Mouse (Mus musculus) A20 (cell line): Measurements from ENCODE around the gene Zfp809.
"Not testable (repeated sequence)": the region's sequence is repeated elsewhere in the genome, so short reads cannot be mapped to it uniquely, and the experiment has no call there.

ENCODE experiments used
- DNase-seq: peaks from one replicate; pipeline ENCODE4 v3.0.0-alpha.2; 2011; ENCODE audit warnings: low read depth, low spot score

Gene Zfp809

DNA sequence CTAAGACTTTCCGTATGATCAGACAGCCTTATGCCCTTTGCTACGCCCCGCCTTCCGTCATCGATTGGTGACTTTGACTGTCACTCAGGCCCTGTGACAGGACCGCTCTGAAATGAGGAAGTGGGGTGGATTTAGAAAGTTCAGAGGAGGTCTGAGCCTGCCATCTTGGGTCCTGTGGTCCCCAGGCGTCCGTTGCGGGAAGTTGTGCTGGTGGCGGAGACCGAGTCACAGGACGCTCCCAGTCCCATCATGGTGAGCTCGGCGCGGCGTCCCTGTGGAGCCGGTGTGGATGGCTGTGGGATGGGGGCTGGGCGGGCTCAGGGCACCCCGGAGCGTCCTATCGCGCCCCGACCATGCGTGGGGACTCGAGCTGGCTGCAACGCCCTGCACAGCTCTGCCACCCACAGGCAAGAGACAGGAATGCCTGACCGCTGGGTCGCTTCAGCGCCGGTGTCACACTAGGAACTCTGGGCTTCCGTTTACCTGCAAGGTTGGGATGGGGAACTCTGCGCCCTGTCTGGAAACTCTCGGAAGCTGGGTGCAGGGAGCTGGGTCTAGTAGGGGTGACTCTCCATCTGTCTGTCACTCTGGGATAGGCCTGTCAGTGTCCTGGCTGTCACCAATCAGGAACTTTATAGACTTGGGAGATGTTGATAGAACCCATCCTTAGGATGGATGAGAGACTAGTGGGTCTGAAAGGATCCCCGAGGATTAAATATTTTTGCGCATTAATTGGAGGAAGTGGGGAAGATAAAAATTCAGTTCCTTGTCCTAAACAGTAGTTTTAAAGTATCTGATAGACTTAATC, at the start of gene Zfp809:
TSS of gene Zfp809 (plus strand) at position 134 of the 808 bp plus-strand sequence.
- DNase-seq: peak; percentile 95

DNA sequence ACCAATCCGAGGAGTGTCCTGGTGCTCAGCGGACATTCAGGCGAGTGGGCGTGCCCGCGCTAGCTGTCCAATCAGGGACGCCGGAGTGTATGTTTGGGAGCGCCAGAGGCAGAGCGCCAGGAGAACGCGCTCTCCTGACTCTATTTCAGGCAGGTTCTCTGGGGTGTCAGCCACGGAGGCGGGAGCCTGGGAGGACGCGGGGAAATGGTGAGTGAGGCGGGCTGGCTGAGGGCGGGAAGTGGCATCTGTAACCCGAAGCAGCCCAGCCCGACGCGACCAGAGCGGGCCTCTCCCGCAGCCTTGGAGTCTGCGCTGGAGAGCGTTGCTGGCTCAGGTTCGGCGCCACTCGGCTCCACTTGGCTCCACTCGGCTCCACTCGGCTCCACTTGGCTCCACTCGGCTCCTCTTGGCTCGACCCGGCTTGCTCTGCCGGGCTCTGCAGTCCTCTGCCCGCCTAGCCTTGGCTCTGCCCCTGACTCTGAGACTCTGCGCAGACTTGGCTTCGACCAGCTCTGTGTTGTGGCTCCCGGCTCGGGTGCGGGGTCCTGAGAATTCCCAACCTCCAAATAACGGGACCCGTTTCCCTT, 37.4 kb upstream of the Zfp809 start, which contains the start of gene Zfp872:
TSS of gene Zfp872 (plus strand) at position 66 of the 587 bp plus-strand sequence.
- DNase-seq: no peak

DNA sequence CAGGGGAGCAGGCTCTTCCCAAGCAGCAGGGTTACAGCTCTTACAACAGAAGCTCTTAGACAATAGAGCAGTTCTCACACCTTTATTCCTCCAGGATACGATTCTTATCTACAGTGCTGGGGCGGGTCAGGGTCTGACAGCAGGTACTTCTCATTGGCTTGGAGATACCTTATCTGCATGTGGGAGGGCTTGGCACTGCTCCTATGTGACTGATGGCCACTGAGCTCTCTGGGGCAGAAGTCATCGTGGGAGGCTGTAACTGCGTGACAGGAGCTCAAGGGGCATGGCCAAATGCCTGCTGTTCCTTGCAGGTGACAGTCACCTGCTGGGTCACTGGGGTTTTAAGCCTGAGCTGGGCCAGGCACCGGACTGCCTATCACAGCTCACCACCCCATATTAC, 29.1 kb upstream of the Zfp809 start:
- no peak for DNase-seq

DNA sequence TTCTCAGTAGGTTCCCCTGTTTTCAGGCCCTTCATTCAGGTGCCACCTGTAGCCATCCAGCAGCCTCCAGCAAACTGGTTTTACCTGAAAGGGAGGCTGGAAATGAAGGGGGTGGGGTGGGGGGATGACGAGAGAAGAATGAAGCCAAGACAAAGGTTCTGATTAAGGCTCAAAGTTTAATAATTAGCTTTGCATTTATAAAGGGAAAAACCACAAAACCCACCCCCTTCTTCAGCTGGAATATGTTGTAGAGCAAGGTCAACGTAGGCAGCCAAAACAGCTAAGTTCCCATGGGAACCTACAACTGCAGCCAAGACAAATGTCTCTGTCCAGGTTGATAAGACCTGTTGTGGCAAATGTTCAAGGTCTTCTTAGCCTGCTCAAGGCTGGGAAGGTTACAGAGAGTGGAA, 11.7 kb upstream of the Zfp809 start:
- DNase-seq: no peak

DNA sequence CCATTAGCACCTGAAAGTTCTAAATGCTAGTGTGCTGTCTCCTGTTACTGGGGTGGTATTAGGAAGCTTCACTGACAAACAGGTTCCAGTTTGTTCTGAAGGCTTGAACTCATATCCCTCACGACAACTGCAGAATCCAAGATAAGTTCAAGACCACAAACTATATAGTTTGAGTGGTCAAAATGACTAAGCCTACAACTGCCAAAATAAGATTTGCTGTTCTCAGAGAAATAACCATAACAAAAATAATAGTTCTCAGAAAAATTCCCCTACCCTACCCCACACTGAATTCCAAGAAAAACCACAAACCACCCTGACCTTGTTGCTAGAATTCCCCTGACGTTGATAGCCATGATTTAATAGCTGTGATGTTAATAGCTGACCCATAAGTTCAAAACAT, 11.0 kb upstream of the Zfp809 start:
- no peak for DNase-seq

DNA sequence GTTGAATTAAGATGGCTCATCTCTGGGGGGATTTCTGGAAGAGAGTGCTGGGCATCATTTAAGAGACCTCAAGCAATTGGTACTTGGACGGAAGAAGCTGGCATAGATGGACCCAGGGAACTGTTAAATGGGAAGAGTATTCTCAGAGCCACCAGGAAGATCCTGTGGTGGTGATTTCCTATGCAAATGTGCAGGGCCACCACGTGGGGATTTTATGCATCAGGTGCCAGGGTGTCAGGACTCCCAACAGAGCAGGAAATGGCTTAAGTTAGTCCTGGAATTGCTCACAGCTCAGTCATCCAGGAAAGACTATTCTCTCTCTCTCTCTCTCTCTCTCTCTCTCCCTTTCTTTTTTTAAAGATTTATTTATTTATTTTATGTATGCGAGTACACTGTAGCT, 8.8 kb upstream of the Zfp809 start:
- DNase-seq: no peak

DNA sequence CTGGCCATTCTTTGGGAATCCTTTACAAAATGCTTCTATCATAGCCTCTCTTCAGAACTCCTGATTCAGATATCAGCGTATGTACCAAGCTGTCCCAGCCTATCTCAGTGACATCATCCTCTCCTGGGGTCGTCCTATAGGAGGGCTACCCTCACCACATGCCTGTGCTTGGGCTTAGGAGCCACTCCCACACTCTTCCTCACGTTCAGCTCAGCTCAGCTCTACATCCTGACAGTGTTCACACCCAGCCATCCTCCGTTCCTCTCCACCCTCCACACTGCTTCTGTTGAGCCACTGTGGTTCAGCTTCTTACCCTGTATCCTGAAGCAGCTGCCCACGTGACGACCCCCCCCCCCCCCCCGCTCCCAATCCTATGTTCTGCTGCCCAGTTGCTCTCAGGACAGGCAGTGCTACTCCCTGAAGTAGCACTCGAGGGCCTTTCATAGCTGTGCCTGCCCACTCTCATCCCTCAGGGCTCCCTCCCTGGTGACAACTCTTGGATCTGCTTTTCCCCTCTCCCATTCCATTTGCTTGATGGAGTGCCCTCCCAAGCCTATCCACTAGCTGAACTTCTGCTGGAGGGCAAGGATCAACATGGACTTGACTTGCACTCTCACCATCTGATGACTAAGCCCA, 7.5 kb upstream of the Zfp809 start:
- no peak for DNase-seq

DNA sequence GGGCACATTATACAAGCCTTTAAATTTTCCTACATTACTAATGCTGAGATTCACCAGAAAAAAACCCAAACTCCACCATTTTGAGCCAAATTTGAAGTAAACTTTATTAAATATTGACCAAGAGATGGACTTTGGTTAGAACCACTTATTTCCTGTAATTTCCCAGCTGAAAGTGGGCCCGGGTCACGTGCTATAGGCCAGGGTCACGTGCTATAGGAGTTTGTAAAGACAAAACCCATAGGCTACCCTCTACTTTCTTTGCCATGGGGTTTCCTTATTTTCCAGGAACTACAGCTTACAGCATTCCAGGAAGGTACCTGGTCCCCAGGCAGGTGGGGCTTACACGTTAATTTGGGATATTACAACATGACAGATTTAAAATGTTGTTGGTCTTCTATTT, 1.4 kb upstream of the Zfp809 start:
- no peak for DNase-seq

DNA sequence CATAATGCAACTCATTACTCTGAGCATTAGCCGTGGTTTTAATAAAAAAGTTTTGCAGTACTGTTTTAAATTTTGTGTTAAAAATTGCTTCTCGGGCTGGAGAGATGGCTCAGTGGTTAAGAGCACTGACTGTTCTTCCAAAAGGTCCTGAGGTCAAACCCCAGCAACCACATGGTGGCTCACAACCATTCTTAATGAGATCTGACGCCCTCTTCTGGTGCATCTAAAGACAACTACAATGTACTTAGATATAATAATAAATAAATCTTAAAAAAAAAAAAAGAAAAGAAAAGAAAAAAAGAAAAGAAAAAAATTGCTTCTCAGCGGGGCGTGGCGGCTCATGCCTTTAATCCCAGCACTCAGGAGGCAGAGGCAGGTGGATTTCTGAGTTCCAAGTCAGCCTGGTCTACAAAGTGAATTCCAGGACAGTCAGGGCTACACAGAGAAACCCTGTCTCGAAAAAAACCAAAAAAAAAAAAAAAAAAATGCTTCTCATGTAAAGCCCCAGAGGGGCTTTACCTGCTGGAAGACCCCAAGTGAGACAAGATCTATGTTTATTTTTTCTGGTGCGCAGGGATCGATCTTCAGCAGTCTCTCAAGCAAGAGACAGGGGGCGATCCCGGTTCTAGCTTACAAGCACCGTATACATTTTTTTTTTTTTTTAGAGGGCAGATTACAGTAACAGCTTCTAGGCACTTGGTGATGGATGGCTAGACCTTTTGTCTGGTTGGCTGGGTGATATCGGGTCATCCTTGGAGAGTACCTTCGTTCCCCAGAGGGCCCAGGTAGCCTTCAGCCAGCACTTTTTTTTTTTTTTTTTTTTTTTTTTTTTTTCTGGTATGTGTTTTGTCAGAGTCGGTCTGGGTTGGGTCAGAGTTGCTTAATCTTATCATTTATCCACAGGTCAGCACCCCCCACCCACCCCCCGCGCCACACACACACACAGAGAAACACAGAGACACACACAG, 694 bp upstream of the Zfp809 start:
- peak; percentile 47 for DNase-seq

DNA sequence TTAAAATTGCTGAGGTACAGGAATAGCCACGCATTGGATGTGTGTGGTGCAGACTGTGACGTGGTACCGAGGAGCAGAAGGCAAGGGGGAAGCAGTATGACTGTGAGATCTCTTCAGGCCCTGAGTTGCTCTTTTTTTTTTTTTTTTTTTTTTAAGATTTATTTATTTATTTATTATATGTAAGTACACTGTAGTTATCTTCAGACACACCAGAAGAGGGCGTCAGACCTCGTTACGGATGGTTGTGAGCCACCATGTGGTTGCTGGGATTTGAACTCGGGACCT, 817 bp downstream of the Zfp809 start:
- DNase-seq: not testable (repeated sequence)

DNA sequence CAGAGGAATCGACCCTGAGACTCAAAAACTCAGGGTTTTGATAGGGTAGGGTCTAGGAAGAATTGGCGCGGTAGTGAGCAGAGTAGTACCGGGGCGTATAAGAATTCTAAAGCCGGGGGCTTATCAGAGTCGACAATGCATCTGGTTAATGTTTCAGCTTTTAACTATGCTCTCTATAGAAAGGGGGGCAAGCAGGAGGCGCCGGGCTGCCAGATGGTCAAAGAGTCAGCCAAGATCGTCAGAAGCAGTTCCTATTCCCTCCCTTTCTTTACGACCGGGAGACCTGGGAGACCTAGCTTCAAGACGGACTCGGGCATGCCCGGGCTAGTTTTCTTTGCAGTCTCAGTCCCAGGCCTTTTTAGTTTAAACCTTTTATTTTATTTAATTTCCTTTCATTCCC, 1.3 kb downstream of the Zfp809 start:
- DNase-seq: no peak

DNA sequence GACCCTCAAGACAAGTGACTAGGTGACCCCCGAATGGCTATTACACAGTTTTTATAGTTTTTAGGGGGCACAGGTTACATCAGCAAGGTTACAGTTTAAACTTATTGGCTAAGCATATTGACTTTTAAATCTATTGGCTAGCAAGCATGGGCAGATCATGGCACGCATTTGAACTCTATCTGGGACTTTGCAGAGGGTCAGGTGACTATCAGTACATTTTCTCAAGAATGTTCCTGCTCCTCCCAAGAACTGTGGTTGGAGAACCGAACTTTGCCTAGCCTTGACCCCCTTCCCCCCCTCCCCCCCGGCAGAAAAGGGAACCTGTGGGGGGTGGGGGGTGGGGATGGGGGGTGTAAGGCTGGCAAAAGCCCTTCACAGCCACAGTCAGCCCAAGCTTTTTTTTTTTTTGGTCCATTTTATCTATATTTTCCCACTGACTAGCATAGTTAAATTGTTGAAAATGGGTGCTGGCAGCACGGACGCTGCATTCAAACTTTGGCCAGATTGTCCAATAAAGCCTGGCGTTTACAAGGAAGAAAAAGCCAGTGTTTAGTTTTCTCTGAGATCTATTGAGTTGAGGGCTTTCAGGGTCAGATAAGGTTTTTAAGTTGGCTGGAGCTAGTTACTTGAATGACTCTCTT, 4.0 kb downstream of the Zfp809 start:
- no peak for DNase-seq

DNA sequence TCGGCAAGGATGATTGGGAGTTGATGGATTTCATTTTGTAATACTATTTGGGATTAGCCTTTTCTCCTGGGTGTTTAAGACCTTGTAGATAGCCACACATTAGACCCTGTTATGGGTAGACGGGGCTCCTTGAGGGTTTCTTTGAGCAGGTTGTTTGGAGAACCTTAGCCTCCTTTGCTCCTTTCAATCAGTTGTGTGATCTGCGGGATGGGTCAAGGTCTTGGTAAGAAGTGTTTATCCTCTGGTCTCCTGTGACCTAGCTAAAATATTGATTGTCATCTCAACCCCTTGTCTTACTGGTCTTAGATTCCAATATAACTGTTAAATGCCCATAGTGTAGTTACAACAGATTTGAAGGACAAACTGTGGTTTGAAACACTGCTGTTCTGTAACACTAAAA, 4.5 kb downstream of the Zfp809 start:
- no peak for DNase-seq

DNA sequence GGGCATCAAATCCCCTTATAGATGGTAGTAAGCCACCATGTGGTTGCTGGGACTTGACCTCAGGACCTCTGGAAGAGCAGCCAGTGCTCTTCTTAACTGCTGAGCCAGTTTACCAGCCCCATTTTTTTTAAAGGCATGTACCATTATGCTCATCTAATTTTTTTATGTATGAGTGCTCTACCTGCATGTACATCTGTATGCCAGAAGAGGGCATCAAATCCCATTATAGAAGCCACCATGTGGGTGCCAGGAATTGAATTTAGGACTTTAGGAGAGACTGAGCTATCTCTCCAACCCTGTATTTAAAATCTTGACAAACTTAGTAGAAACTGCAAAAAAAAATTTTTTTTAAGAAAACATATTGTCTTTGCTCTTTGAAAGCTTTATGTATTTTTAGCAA, 5.0 kb downstream of the Zfp809 start:
- peak; percentile 35 for DNase-seq

DNA sequence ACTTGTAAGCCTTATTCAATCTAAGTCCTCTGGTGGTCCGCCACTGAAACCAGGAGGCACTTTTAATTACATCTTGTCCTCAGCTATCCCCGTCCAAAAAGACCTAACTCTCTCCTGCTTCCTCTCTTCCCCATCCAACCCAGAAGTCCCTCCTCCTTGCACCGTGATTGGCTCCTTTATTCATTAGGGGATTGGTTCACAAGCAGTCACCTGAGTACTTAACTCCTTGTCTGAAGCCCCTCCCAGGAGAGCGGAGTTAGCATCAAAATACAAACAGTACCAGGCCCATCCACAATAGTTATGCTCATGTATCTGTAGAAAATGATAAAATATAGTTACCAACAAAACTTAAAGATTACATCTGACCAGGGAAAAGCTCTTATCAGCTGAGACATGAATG, 14.5 kb downstream of the Zfp809 start:
- DNase-seq: no peak

DNA sequence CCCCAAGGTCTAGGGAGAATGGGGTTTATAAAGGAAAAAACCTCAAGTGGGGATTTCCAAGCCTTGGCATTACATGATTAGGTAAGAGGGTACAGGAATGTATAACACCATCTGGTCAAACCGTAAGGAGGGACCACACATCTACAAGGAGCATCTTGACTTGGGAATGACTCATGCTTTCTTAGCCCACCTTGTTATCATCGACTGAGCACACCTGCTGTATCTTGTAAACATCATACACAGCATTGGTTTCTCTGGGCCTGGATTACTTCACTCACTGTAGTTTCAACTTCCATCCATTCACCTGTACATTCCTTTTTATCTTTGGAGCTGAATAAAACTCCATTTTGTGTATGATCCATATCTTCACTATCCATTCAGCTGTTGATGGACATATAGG, 18.7 kb downstream of the Zfp809 start:
- no peak for DNase-seq

DNA sequence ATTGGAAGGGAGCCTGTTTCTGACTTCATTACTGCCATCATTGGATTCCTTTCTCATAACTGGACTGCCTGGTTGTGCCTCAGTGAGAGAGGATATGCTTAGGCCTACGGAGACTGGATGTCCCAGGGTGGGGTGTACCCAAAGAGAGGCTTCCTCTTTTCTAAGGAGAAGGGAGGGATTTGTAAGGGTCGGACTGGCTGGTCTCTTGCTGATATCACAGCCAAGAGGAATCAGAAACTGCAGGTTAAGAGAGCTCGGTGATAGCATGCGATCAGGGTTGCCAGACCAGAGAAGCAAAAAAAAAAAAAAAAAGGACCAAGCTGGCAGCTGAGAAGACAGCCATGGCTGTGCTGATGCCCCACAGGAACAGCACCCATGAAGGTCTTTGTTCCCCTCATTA, 31.1 kb downstream of the Zfp809 start:
- DNase-seq: no peak

DNA sequence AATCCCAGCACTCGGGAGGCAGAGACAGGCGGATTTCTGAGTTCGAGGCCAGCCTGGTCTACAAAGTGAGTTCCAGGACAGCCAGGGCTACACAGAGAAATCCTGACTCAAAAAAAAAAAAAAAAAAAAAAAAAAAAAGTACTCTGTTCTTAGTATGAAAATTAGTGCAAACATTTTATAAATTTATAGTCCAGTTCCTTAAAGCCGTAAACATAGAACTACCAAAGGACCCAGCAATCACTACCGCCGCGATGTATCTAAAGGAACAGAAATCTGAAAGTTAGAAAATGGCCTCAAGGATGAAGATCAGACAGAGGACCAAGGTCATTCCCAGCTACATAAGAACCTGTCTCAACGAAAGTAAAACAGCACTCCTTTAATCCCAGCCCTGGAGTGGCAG, 33.3 kb downstream of the Zfp809 start:
- no peak for DNase-seq

DNA sequence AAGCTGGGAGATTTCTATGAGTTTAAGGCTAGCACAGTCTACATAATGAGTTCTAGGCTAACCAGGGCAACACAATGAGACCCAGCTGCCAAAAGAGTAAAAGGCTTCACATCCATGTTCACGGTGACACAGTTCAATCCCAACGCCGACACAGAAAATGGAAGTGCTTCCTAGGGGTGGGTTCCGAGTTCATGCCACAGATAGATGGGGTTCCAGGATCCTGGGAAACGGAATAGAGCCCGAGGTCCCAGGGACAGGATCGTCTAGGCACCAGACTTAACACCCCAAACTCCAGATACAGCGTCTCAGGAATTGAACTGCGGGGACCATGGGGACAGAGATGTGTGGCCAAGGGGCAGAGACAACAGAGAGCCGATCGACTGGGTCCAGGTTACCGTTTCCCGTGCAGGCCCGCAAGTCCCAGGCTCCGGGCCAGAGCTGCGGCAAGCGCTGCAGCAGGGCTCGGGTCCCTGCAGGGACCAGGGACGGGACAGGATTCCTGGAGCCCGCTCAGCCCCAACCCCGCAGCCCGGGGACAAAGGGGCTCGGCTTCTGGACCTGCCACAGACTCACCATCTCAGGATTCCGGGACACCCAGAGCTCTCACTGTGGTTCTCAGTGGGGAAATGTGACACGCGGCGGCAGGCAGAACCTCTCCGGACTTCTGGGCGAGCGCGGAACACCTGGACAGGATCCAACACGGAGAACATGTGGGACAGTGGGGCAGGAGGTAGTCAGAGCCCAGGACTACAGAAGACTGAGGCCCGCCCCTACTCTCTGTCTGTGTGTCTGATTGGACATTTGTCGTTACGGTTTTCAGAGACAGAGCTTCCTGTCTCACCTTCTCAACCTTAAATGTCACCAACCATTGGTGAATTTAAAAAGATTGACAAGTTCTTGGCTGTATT, 33.9 kb downstream of the Zfp809 start, which contains the start of gene Zfp599:
TSS of gene Zfp599 (minus strand) at position 712 of the 908 bp plus-strand sequence.
- peak; percentile 75 for DNase-seq

DNA sequence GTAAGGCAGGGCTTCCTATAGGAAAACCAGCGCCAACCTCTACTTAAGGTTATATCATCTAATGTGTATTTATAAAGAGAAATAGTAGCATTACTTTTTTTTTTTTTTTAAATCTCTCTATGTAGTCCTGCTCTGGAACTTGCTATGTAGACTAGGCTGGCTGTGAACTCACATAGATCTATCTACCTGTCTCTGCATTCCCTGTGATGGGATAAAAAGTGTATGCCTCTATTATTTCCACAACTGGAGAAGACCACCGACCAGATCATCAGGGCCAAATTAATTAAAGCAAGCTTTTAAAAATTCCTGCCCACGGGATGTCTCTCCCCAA, 34.5 kb downstream of the Zfp809 start:
- DNase-seq: no peak
